Mouse (Mus musculus) kidney, embryonic 16.5 days (tissue): ENCODE data around the gene Gm13694. TPM values are rescaled to one million over a fixed set of nuclear protein-coding genes. Genes with fewer than 3 reads are reported as not detected.
"Not testable (repeated sequence)": the region's sequence is repeated elsewhere in the genome, so short reads cannot be mapped to it uniquely, and the experiment has no call there.

Experiments used
- ATAC-seq: fragments of 200-750 bp; cut with Nextera tagmentation; 2 replicates; pipeline ENCODE4 v1.8.0; 2017; ENCODE audit warnings: moderate TSS enrichment; ENCODE audit not compliant: low FRiP score, low TSS enrichment
- H3K27ac ChIP-seq: fragments of 300-500 bp; sonication (generic); 2 replicates; pipeline ENCODE4 v1.5.1; 2014; ENCODE audit warnings: low read length
- H3K27me3 ChIP-seq: fragments of 300-500 bp; sonication (generic); 2 replicates; pipeline ENCODE4 v1.6.1; 2014; ENCODE audit warnings: low read length, control low read depth, mixed read lengths; ENCODE audit not compliant: insufficient read depth
- H3K36me3 ChIP-seq: fragments of 300-500 bp; sonication (generic); 2 replicates; pipeline ENCODE4 v1.6.1; 2014; ENCODE audit warnings: low read length, control low read depth, mixed read lengths; ENCODE audit not compliant: insufficient read depth
- H3K4me1 ChIP-seq: fragments of 300-500 bp; sonication (generic); 2 replicates; pipeline ENCODE4 v1.6.1; 2014; ENCODE audit warnings: low read length, control low read depth, mixed read lengths; ENCODE audit not compliant: insufficient read depth
- H3K4me2 ChIP-seq: fragments of 300-500 bp; sonication (generic); replicated peaks from 2 replicates; pipeline ENCODE4 v1.6.1; 2014; ENCODE audit warnings: low read depth, low read length
- H3K4me3 ChIP-seq: fragments of 300-500 bp; sonication (generic); 2 replicates; pipeline ENCODE4 v1.5.1; 2014; ENCODE audit warnings: mild to moderate bottlenecking, low read length
- H3K9ac ChIP-seq: fragments of 300-500 bp; sonication (generic); replicated peaks from 2 replicates; pipeline ENCODE4 v1.6.1; 2014; ENCODE audit warnings: low read length
- H3K9me3 ChIP-seq: fragments of 300-500 bp; sonication (generic); 2 replicates; pipeline ENCODE4 v1.6.1; 2016; ENCODE audit warnings: low read length, control low read depth
- WGBS: fragments of 180-500 bp; shearing (Covaris S2); extraction: QIAGEN DNeasy Blood & Tissue Kit; methylation state at CpG from one replicate; pipeline ENCODE4 v1.1.7; 2014; 5-methylcytosine and 5-hydroxymethylcytosine counted together
- polyA plus RNA-seq: library from polyadenylated mRNA; unstranded; fragments of >200 nt; fragmentation: Nextera tagmentation; extraction: Ambion mirVana; gene quantifications from 2 replicates; pipeline ENCODE4 v1.2.1, GENCODE M21; 2015

The Gm13694 gene
- not detected in 2 replicates for polyA plus RNA-seq

DNA sequence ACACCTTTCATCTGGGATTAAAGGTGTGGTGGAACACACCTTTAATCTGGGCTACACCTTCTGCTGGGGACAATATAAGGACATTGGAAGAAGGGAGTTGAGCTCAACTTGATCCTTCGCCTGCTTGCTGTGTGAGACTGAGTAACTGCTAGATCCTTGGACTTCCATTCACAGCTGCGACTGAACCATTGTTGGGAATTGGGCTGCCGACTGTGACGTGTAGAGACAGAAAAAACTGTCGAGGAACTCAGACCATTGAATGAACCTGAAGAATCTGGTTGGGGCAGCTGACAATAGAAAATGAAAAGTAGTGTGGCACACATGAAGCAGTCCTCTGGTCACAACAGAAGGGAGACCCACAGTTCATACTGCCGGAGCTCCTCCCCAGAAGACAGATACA, at the start of gene Gm13694:
Gene Gm13694 (plus strand): TSS at position 301 of the 400 bp plus-strand sequence.
- H3K36me3 ChIP-seq, H3K4me2 ChIP-seq, H3K9ac ChIP-seq, H3K4me3 ChIP-seq, H3K9me3 ChIP-seq, ATAC-seq, H3K27me3 ChIP-seq, H3K27ac ChIP-seq, H3K4me1 ChIP-seq: not testable (repeated sequence)
- no CpG with 5 or more reads among the region's 6 CpGs for WGBS

DNA sequence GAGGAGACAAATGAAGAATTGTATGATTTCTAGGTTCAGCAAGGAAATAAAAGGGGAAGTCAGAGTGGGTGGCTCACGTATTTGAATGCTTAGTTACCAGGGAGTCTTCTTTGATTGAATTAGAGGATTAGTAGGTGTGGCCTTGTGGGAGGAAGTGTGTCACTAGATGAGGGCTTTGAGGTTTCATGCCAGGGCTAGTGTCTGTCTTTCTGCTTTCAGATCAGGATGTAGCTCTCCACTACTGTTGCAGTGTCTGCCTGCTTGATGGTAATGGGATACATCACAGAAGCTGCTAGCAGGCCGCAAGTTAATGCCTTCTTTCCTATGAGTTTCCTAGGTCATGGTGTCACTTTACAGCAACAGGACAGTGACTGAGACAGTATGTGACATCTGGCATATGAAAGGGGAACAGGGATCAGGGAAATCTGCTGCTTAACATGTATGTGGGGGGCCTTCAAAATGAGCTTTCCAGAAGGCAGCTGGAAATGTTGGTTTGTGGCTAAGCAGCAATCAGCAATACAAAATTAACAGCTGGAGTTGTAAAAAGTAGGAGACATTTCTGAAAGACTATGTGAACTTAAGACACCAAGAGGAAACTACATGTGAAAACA, 49.1 kb upstream of the Gm13694 start:
- H3K4me2 ChIP-seq: no peak overlapping the region
- no peaks in the 10 kb centered on the region for H3K4me1 ChIP-seq
- no peak overlapping the region for H3K4me3 ChIP-seq
- no peak overlapping the region for H3K9ac ChIP-seq
- H3K9me3 ChIP-seq: no peaks in the 10 kb centered on the region
- no peak overlapping the region for H3K27ac ChIP-seq
- WGBS: 20% methylated on average over 2 of the region's 2 CpGs
- no peak for ATAC-seq
- no peaks in the 10 kb centered on the region for H3K27me3 ChIP-seq
- H3K36me3 ChIP-seq: no peaks in the 10 kb centered on the region

DNA sequence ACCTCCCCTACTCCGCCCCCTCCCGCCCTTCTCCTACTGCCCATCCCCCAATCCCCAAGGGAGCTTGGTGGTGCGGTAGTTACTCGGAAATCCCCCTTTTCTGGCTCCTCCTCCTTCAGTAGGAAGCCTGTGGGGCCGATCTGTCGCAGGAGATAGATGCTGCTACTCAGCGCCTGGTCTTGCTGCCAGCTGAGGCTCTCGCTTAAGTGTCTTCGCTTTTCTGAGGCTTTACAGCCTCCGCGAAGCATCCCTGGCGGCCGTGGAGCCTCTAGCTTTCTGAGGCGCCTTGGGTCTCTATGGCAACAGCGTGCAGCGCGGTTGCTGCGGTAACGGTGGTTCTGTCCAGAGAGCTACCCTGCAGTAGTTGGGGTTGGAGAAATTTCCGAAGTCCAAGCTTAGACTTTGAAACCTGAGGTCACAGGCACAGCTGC, 37.8 kb upstream of the Gm13694 start, which contains the start of gene Zswim2:
Gene Zswim2 (minus strand): TSS at position 298 of the 431 bp plus-strand sequence.
- Histone ChIP-seq H3K4me1 (no peaks in the 10 kb centered on the region), H3K4me3 (peak within 1 kb of the TSS; percentile 26), H3K9ac (no peak within 1 kb of the TSS), H3K27me3 (no peaks in the 10 kb centered on the region), H3K4me2 (peak within 1 kb of the TSS; percentile 51), H3K9me3 (no peaks in the 10 kb centered on the region), H3K36me3 (no peaks in the 10 kb centered on the region), H3K27ac (no peak within 1 kb of the TSS)
- under 1% methylated on average over 20 of the region's 20 CpGs for whole genome bisulfite sequencing
- peak; percentile 83; the same call in 1 of the 2 replicates for ATAC-seq

DNA sequence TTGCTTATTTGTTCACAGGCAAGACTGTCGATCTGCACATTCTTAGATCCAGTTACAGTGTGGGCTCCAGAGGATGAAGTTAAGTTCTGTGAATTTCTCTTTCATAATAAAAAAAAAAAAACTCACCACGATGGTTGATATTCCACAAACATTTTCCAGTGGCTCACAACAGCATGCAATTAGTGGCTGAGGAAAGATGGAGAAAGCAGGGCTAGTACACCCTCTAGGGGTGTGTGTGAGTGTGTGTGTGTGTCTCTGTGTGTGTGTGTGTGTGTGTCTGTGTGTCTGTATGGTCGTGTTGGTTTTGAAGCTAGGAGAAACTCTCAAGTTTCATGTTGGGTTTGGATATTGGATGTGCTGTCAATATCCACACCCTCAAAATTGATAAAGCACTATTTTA, 37.4 kb upstream of the Gm13694 start:
- 36% methylated on average over 3 of the region's 3 CpGs for WGBS
- ATAC-seq: no peak
- Histone ChIP-seq H3K4me3 (peak overlapping the region; percentile 26; the same call in 1 of the 2 replicates), H3K4me1 (no peaks in the 10 kb centered on the region), H3K9ac (no peak overlapping the region), H3K27ac (no peak overlapping the region), H3K27me3 (no peaks in the 10 kb centered on the region), H3K4me2 (peak overlapping the region; percentile 51), H3K36me3 (no peaks in the 10 kb centered on the region), H3K9me3 (no peaks in the 10 kb centered on the region)

DNA sequence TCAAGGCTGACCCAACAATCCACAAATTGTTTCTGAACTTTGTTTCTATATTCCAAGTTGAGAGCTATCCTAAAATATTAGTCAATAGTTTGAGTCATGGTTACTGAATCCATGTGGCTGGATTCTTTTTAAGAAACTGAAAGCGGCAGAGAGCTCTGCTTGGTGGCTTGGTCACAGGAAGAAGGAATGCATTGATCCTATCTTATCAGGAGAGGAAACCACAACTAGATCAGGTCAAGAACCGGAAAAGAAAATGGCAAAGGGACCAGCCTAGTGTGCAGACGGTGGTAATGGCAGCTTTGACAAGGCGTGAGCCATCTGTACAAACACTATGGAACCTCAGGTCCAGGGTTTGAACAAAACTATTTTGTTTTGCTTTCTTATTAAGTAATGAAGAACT, 36.9 kb upstream of the Gm13694 start:
- 70% methylated on average over 4 of the region's 4 CpGs for WGBS
- H3K27me3 ChIP-seq: no peaks in the 10 kb centered on the region
- no peak overlapping the region for H3K4me3 ChIP-seq
- H3K4me2 ChIP-seq: no peak overlapping the region
- no peaks in the 10 kb centered on the region for H3K4me1 ChIP-seq
- H3K9me3 ChIP-seq: no peaks in the 10 kb centered on the region
- ATAC-seq: no peak
- no peak overlapping the region for H3K9ac ChIP-seq
- no peak overlapping the region for H3K27ac ChIP-seq
- H3K36me3 ChIP-seq: no peaks in the 10 kb centered on the region

DNA sequence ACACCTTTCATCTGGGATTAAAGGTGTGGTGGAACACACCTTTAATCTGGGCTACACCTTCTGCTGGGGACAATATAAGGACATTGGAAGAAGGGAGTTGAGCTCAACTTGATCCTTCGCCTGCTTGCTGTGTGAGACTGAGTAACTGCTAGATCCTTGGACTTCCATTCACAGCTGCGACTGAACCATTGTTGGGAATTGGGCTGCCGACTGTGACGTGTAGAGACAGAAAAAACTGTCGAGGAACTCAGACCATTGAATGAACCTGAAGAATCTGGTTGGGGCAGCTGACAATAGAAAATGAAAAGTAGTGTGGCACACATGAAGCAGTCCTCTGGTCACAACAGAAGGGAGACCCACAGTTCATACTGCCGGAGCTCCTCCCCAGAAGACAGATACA, 23.3 kb upstream of the Gm13694 start, which contains the start of gene Gm13698:
Gene Gm13698 (plus strand): TSS at position 301 of the 400 bp plus-strand sequence.
- not testable (repeated sequence) for ATAC-seq, H3K9me3 ChIP-seq, H3K27me3 ChIP-seq, H3K4me3 ChIP-seq, H3K36me3 ChIP-seq, H3K9ac ChIP-seq, H3K27ac ChIP-seq, H3K4me2 ChIP-seq, H3K4me1 ChIP-seq
- no CpG with 5 or more reads among the region's 6 CpGs for WGBS

DNA sequence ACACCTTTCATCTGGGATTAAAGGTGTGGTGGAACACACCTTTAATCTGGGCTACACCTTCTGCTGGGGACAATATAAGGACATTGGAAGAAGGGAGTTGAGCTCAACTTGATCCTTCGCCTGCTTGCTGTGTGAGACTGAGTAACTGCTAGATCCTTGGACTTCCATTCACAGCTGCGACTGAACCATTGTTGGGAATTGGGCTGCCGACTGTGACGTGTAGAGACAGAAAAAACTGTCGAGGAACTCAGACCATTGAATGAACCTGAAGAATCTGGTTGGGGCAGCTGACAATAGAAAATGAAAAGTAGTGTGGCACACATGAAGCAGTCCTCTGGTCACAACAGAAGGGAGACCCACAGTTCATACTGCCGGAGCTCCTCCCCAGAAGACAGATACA, 17.5 kb upstream of the Gm13694 start, which contains the start of gene Gm13693:
Gene Gm13693 (plus strand): TSS at position 301 of the 400 bp plus-strand sequence.
- ATAC-seq, H3K9me3 ChIP-seq, H3K4me3 ChIP-seq, H3K27me3 ChIP-seq, H3K9ac ChIP-seq, H3K4me2 ChIP-seq, H3K4me1 ChIP-seq, H3K27ac ChIP-seq, H3K36me3 ChIP-seq: not testable (repeated sequence)
- no CpG with 5 or more reads among the region's 6 CpGs for WGBS

DNA sequence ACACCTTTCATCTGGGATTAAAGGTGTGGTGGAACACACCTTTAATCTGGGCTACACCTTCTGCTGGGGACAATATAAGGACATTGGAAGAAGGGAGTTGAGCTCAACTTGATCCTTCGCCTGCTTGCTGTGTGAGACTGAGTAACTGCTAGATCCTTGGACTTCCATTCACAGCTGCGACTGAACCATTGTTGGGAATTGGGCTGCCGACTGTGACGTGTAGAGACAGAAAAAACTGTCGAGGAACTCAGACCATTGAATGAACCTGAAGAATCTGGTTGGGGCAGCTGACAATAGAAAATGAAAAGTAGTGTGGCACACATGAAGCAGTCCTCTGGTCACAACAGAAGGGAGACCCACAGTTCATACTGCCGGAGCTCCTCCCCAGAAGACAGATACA, 11.7 kb upstream of the Gm13694 start, which contains the start of gene Gm13695:
Gene Gm13695 (plus strand): TSS at position 301 of the 400 bp plus-strand sequence.
- H3K9me3 ChIP-seq, H3K4me2 ChIP-seq, H3K9ac ChIP-seq, H3K36me3 ChIP-seq, H3K4me1 ChIP-seq, H3K4me3 ChIP-seq, H3K27me3 ChIP-seq, H3K27ac ChIP-seq, ATAC-seq: not testable (repeated sequence)
- no CpG with 5 or more reads among the region's 6 CpGs for WGBS

DNA sequence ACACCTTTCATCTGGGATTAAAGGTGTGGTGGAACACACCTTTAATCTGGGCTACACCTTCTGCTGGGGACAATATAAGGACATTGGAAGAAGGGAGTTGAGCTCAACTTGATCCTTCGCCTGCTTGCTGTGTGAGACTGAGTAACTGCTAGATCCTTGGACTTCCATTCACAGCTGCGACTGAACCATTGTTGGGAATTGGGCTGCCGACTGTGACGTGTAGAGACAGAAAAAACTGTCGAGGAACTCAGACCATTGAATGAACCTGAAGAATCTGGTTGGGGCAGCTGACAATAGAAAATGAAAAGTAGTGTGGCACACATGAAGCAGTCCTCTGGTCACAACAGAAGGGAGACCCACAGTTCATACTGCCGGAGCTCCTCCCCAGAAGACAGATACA, 5.9 kb upstream of the Gm13694 start, which contains the start of gene Gm13696:
Gene Gm13696 (plus strand): TSS at position 301 of the 400 bp plus-strand sequence.
- ATAC-seq, H3K4me2 ChIP-seq, H3K27me3 ChIP-seq, H3K36me3 ChIP-seq, H3K9me3 ChIP-seq, H3K27ac ChIP-seq, H3K4me1 ChIP-seq, H3K9ac ChIP-seq, H3K4me3 ChIP-seq: not testable (repeated sequence)
- no CpG with 5 or more reads among the region's 6 CpGs for WGBS

DNA sequence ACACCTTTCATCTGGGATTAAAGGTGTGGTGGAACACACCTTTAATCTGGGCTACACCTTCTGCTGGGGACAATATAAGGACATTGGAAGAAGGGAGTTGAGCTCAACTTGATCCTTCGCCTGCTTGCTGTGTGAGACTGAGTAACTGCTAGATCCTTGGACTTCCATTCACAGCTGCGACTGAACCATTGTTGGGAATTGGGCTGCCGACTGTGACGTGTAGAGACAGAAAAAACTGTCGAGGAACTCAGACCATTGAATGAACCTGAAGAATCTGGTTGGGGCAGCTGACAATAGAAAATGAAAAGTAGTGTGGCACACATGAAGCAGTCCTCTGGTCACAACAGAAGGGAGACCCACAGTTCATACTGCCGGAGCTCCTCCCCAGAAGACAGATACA, 5.7 kb downstream of the Gm13694 start, which contains the start of gene Gm13697:
Gene Gm13697 (plus strand): TSS at position 301 of the 400 bp plus-strand sequence.
- not testable (repeated sequence) for H3K36me3 ChIP-seq, H3K4me1 ChIP-seq, H3K27ac ChIP-seq, H3K9ac ChIP-seq, H3K4me3 ChIP-seq, H3K9me3 ChIP-seq, H3K4me2 ChIP-seq, ATAC-seq, H3K27me3 ChIP-seq
- no CpG with 5 or more reads among the region's 6 CpGs for WGBS
